Mouse (Mus musculus): Measurements from ENCODE around the gene Emc8. TPM values are rescaled to one million over a fixed set of nuclear protein-coding genes. Genes with fewer than 3 reads are reported as not detected.

The Emc8 gene
- total RNA-seq, 2 experiments from 2014 or later, result 70.7 to 82.3 TPM

DNA sequence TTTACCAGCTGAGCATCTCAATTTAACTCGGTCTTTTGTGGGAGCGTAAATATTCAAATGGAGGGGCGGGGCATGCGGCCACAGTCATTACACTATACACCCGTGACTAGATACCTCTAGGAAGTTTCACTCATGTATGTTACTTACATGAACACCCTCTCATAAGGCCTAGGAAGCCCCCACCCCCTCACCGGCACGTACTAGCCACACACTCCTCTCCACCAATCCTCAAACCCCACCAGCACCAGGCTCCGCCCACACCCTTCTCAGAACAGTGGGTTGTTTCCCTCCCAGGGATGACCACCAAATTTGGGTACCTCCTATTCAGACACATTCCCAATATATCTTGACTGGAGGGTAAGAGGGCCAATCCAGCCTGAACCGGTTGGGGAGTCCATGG lies 60.9 kb downstream of the Emc8 start:
- DNase-seq (ENCODE audit: low spot score in 2 of 2), result no peak

Other genes starting within 250 kb of the Emc8 start
- 1 to 10 TPM; 2.5 to 4.2 TPM for gene Gins2, start 79.3 kb downstream of the Emc8 start, total RNA-seq (2021)
- 10 to 100 TPM in 1 of 2 experiments, 1 to 10 TPM in 1; 9.0 to 13.1 TPM for gene 1190005I06Rik, start 20.9 kb downstream of the Emc8 start, total RNA-seq (2021)
- under 1 TPM in 1 of 2 experiments, not detected in 1; 0.51 TPM for gene Gm27021, start 494 bp downstream of the Emc8 start, total RNA-seq (2021)
- 100 to 1,000 TPM; 930 to 997 TPM for gene Cox4i1, start 351 bp downstream of the Emc8 start, total RNA-seq (2021)
- gene Irf8, start 67.8 kb upstream of the Emc8 start, total RNA-seq (2021), result 1 to 10 TPM; 4.2 to 4.8 TPM

Data from layer of hippocampus, postnatal 10 days (tissue).